Mouse (Mus musculus): Measurements from ENCODE around the gene Nr2c1. TPM values are rescaled to one million over a fixed set of nuclear protein-coding genes. Genes with fewer than 3 reads are reported as not detected.
A peak's percentile ranks its signal among the peaks of the same experiment; 100 is the strongest.

The Nr2c1 gene
- total RNA-seq, 2 experiments from 2014 or later = 8.9 to 10.1 TPM

DNA sequence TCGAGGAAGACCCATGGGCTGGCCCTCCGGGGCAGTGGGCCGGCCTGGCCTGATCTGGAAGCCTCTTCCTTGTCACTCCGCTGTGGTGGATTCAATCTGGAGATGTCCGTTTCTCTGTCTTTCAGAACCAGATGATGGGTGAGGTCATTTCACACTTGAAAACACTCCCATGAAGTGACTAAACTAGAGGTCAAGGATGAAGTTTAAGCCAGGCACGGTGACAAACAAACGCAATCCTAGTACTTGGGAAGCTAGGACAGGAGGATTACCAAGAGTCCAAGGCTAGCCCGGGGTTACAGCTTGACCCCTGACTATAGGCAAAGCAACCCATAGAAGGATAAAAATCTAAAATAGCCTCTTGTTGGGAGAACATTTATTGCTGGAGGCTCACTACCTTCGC lies 27.1 kb upstream of the Nr2c1 start:
- DNase-seq (ENCODE audit: low spot score in 2 of 2) = no peak
- Histone ChIP-seq H3K27ac (no peak overlapping the region), H3K4me3 (no peak overlapping the region)
- TF ChIP-seq CTCF (conservative IDR thresholded peaks at IDR 0.05) = no peak

DNA sequence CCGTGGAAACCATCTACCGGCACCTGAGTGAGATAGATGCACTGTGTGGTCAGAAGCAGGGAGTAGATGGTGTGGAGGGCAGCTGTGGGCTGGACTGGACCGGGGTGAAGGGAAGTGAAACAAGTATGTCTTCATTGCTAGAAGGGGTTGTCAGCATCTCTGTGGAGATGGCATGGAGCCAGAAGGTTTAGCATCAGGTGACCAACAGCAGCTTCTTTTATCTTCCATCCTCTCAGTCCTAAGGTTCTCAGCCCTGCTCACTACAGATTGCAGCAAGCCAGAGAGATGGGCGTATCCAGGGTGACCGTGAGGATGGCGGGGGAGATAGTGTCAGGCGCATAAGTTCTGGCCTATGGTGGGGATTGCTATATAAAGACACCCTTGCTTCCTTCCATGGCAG lies 25.2 kb upstream of the Nr2c1 start:
- Histone ChIP-seq H3K27ac (no peak overlapping the region), H3K4me3 (no peak overlapping the region)
- TF ChIP-seq CTCF (conservative IDR thresholded peaks at IDR 0.05) = no peak
- DNase-seq (ENCODE audit: low spot score in 2 of 2) = no peak

DNA sequence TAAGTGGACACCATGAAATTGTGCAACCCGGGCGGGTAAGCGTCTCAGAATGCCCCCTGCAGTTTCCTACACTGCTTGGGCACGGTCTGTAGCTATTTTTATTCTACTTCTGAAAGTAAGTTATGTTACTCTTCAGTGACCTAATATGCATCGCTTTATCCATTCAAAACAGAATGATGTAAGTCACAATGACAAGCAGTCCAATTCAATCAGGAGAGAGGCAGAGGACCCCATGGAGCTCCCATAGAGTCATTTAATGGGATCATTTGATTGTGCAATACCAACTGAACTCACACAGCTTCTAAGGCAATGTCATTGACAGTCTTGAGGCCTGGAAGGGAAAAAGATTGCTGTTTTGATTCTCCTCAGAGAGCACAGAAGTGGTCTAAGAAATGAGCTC lies 24.2 kb upstream of the Nr2c1 start:
- Histone ChIP-seq H3K27ac (no peak overlapping the region), H3K4me3 (no peak overlapping the region)
- TF ChIP-seq CTCF (conservative IDR thresholded peaks at IDR 0.05) = no peak
- DNase-seq (ENCODE audit: low spot score in 2 of 2) = no peak

DNA sequence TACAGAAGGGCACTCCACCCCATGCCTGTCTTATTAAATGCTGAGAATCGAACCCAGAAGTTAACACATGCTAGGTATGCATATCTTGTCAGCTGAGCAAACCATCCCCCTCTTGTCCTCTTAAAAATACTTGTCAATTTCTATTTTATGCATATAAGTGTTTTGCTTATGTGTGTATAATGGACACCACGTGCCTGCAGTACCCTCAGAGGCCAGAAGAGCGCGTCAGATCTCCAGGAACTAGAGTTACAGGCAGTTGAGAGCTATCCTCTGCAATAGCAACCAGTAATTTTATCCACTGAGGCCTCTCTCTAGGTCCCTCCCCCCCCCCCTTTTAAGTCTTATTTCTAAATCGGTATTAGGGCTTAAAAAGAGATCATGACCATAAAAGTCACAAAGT lies 23.4 kb upstream of the Nr2c1 start:
- DNase-seq (ENCODE audit: low spot score in 2 of 2) = no peak
- TF ChIP-seq CTCF (conservative IDR thresholded peaks at IDR 0.05) = peak; percentile 65
- no peak overlapping the region for H3K4me3 ChIP-seq
- H3K27ac ChIP-seq = no peak overlapping the region

DNA sequence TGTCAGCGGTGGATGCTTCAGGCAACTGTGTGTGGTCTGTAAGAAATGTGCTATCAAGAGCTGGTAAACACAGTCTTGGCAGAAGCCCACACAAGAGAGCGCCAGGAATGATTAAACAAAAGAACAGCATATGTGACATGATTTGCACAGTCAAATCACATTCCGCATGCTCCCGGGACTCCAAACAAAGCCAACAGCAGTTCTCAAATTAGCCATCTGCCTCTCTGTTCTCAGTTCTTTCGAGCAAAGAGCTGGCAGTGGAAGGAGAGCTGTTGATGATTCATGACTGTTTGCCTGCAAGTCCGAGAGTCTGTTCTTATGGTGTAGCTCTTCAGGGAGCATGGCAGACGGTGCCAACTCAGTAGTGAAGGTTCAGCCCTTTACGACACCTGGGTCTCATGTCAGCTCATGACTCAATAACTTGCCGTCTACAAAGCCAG lies 18.1 kb upstream of the Nr2c1 start:
- Histone ChIP-seq H3K27ac (peak overlapping the region; percentile 58), H3K4me3 (no peak overlapping the region)
- no peak for TF ChIP-seq CTCF (conservative IDR thresholded peaks at IDR 0.05)
- DNase-seq (ENCODE audit: low spot score in 2 of 2) = peak; percentile 75 to 93

DNA sequence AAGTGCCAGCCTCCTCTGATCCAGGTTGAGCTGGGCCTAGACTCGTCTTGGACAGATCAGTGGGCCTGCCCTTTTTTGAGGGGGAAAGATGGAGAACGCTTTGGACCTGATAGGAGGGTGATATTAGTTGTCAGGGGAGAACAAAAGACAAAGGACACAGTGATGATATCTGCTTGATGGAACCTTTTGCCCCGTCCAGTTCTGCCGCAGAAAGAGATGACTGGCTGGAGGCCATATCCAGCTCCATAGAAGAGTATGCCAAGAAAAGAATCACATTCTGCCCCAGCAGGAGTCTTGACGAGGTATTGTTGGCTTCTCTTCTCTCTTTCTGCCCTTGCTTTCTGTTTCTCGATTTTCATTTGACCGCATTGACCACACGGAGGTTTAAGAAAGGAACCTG lies 14.7 kb upstream of the Nr2c1 start:
- H3K27ac ChIP-seq = no peak overlapping the region; the same call in 1 of the 2 replicates
- TF ChIP-seq CTCF (conservative IDR thresholded peaks at IDR 0.05) = no peak
- H3K4me3 ChIP-seq = no peak overlapping the region
- DNase-seq (ENCODE audit: low spot score in 2 of 2) = no peak

DNA sequence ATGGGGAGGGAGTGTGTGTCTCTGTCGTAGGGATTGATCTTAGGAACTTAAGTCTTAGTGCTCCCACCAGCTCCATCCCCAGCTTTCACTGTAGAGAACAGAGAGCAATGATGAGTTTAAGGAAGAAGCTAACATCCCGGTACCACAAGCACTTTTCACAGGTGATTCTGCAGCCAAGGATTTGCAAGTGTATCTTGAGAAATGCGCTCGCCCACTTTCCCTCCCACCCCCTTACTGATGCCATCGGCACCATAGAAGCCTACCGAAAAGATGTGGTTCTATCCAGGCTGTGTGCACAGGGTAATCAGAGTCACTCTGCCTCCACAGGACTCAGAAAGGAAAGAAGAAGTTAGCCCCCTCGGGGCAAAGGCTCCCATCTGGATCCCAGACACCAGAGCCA lies 14.1 kb upstream of the Nr2c1 start:
- DNase-seq (ENCODE audit: low spot score in 2 of 2) = no peak
- 0 out of 2 replicates have a peak overlapping the region, but pooled peaks have one; percentile 7 for H3K27ac ChIP-seq
- no peak overlapping the region for H3K4me3 ChIP-seq
- TF ChIP-seq CTCF (conservative IDR thresholded peaks at IDR 0.05) = no peak

DNA sequence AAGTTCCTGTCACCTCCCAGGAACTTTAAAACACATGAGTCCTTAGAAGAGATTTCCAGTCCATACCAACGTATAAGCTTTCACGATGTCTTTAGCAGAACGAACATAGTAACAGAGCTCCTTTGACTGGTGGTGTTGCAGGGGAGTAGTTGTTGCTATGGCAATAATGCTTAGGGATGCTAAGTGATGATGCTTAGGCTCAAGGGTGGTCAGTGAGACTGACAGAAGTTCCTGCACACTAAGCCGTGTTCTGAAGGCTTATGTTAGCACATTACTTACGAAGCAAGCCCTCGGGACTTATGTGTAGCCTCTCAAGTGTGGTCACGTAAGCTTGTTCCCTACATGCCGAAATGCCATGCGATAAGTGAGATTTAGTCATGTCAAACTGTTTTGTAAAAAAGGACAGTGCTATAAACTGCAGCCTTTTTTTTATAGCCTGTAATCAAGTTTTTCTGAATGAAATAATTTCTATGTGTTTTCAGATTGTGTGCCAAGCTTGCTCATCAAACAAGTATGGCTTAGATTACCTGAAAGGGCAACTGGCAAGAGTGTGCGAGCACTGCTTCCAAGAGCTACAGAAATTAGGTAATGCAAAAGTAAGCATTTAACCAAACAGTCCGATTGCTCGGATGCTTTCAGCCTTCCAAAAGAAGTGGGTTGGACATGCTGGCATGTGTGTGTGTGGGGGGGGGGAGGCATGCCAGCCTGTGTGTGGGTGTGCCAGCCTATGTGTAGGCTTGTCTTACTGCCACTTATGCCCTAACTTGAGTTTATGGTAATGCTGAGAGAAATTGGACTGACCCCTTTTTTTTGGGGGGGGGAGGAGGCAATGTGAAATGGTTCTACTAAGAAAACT lies 13.1 kb upstream of the Nr2c1 start:
- TF ChIP-seq CTCF (conservative IDR thresholded peaks at IDR 0.05) = no peak
- DNase-seq (ENCODE audit: low spot score in 2 of 2) = no peak
- no peak overlapping the region for H3K4me3 ChIP-seq
- peak overlapping the region; percentile 28; the same call in 1 of the 2 replicates for H3K27ac ChIP-seq

DNA sequence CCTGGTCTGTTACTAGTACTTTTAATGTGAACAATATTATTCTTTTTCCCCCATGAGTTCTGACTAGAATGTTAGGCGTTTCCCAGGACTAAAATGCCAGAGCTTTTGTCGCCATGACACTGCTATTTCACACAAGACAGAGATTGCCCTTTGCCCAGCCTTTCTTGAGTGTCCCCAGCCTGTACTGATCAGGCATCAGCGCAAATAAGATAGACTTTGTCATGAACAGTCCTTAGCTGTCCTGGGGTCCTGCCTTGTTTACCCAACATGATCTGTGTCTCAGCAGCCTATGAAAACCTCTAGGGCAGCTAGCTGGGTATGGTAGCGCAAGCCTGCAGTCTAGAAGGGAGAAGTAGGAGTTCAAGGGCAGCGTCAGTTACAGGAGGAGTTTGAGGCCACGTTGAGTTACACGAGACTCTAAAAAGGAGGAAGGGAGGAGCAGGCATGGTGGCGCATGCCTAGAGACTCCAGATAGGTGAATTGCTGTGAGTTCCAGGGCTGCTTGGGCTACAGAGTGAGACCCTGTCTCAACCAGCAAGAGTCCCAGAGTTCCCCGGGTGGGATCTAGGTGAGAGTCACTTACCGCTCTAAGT lies 8.8 kb upstream of the Nr2c1 start:
- H3K4me3 ChIP-seq = no peak overlapping the region
- DNase-seq (ENCODE audit: low spot score in 2 of 2) = no peak
- H3K27ac ChIP-seq = no peak overlapping the region
- no peak for TF ChIP-seq CTCF (conservative IDR thresholded peaks at IDR 0.05)

DNA sequence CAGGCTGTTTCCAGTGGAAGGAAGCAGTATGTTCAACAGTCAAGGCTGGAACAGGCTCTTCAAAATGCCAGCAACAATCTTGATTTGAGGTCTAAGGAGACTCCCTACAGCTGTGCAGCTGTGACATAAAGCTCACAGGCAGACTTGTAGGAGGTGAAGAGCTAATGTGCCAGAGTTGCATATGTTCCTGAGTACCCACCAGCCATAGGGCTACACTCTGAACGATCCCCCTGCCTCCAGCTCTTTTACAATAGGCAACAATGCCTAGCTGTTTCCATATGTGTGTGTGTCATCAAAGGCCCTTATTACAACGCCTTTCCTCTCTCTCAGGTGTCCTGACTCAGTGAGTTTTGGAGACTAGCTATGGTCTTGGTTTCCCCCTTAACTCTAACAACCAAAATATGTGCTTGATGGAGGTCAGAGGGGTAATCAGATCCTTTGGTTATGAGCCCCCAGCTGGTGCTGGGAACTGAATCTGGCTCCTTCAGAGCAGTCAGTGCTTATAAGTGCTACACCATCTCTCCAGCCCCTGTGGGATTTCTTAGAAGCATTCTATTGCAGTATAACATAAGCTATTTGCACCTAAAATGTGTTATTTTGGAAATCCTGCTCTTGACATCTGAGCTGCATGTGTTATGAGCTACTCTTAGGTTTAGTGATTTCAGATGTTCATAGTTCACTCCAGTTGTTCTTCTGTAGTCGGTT lies 7.4 kb upstream of the Nr2c1 start:
- H3K4me3 ChIP-seq = no peak overlapping the region
- H3K27ac ChIP-seq = no peak overlapping the region
- DNase-seq (ENCODE audit: low spot score in 2 of 2) = no peak
- TF ChIP-seq CTCF (conservative IDR thresholded peaks at IDR 0.05) = no peak

DNA sequence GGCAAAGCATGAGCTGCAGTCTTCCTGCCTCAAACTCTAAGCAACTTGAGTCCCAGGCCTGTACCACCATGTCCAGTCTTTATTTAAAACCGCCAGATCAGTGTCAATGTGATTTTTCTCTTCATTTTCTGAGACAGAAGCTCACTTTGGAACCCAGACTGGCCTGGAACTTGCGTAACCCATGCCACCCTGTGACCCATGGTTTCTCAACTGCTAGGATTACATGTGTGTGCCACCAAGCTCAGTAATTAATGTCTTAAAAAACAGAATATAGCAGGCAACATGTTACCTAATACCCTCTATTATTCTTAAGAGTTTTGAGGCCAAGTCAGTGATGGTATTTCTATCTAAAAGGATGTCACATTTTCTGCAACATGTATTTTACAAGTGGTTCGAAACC lies 5.4 kb upstream of the Nr2c1 start:
- no peak for TF ChIP-seq CTCF (conservative IDR thresholded peaks at IDR 0.05)
- Histone ChIP-seq H3K27ac (no peak overlapping the region), H3K4me3 (no peak overlapping the region)
- DNase-seq (ENCODE audit: low spot score in 2 of 2) = no peak

DNA sequence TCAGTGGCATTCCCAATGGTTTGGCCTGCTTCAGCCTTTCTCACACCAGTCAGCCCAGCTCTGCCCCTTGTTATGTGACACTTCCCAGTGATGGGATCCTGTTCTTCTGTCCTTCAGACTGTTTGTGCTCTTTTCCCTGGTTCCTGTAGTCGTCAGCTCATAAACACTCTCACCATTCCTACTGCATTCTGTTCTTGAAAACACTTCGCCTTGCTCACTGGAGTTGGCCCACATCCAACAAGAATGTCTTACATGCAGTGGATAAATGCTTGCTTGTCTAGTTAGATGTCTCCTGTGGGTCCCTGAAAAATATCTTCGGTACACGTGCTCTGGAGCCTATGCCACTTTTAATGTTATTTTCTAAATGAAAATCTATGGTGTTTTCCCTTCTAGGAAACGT lies 3.2 kb upstream of the Nr2c1 start:
- H3K27ac ChIP-seq = no peak overlapping the region
- no peak overlapping the region for H3K4me3 ChIP-seq
- DNase-seq (ENCODE audit: low spot score in 2 of 2) = no peak
- no peak for TF ChIP-seq CTCF (conservative IDR thresholded peaks at IDR 0.05)

DNA sequence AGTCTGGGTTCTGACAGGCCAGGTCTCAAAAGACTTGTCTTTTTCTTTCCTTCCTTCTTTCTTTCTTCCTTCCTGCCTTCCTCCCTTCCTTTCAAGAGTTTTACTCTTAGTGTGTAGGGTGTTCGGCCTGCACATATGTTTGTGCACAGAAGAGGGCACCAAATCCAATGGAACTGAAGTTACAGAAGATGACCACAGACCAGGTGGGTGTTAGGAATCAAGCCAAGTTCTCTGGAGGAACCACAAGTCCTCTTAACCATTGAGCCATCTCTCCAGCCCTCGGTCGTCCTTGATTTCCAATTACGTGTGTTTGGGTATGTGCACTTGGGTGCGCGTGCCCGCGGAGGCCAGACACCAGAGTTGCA lies 450 bp upstream of the Nr2c1 start:
- Histone ChIP-seq H3K4me3 (peak overlapping the region; percentile 100), H3K27ac (peak overlapping the region; percentile 96)
- DNase-seq (ENCODE audit: low spot score in 2 of 2) = no peak
- no peak for TF ChIP-seq CTCF (conservative IDR thresholded peaks at IDR 0.05)
